8 mouse cellular contexts compared by ENCODE assay signal in genomic region chr11:109316921-109317320, GRCm38 (mm10). TPM values are rescaled to one million over a fixed set of nuclear protein-coding genes. Genes with fewer than 3 reads are reported as not detected.
A peak's percentile ranks its signal among the peaks of the same experiment; 100 is the strongest.
DNase-seq lines count a peak whose midpoint lies in the region; ATAC-seq and TF ChIP-seq lines count a peak whose summit lies in the region.

No protein-coding gene starts in this region.

- no peak overlapping the region for H3K4me3 ChIP-seq in hindbrain, embryonic 11.5 days (ENCODE audit: low read depth, low read length)
- no peak overlapping the region for H3K4me3 ChIP-seq in hindbrain, embryonic 12.5 days
- H3K4me3 ChIP-seq in embryonic fibroblast, embryonic 13.5 days (ENCODE audit: insufficient read depth, low read length): no peak overlapping the region
- no peak overlapping the region for H3K4me3 ChIP-seq in forebrain, embryonic 13.5 days

- TF ChIP-seq CTCF in embryonic fibroblast, embryonic 13.5 days (IDR thresholded peaks at IDR 0.05; ENCODE audit: borderline replicate concordance, insufficient read depth, low read length): peak; percentile 80; the same call in 1 of the 2 replicates

- no peaks in the 10 kb centered on the region for H3K9me3 ChIP-seq in hindbrain, embryonic 11.5 days (ENCODE audit: control insufficient read depth, low read length)
- H3K9me3 ChIP-seq in hindbrain, embryonic 12.5 days (replicated peaks): 0 out of 2 replicates have a peak, but pooled peaks cover 2% of the 10 kb centered on the region
- H3K9me3 ChIP-seq in forebrain, embryonic 13.5 days (replicated peaks): no peaks in the 10 kb centered on the region

- no peaks in the 10 kb centered on the region for H3K4me1 ChIP-seq in hindbrain, embryonic 11.5 days (replicated peaks; ENCODE audit: control insufficient read depth, insufficient read depth, low read length)
- H3K4me1 ChIP-seq in hindbrain, embryonic 12.5 days: no peaks in the 10 kb centered on the region
- no peaks in the 10 kb centered on the region for H3K4me1 ChIP-seq in embryonic fibroblast, embryonic 13.5 days (ENCODE audit: control insufficient read depth, insufficient read depth, low read length)
- H3K4me1 ChIP-seq in forebrain, embryonic 13.5 days: peaks cover 19% of the 10 kb centered on the region

- H3K27ac ChIP-seq in hindbrain, embryonic 11.5 days (ENCODE audit: low read depth, low read length): no peak overlapping the region
- H3K27ac ChIP-seq in hindbrain, embryonic 12.5 days: no peak overlapping the region
- no peak overlapping the region for H3K27ac ChIP-seq in embryonic fibroblast, embryonic 13.5 days (ENCODE audit: insufficient read depth, low read length)
- no peak overlapping the region for H3K27ac ChIP-seq in forebrain, embryonic 13.5 days

- H3K4me2 ChIP-seq in hindbrain, embryonic 11.5 days (replicated peaks; ENCODE audit: low read depth, low read length): no peak overlapping the region
- no peak overlapping the region for H3K4me2 ChIP-seq in hindbrain, embryonic 12.5 days (replicated peaks)
- no peak overlapping the region for H3K4me2 ChIP-seq in forebrain, embryonic 13.5 days

- ATAC-seq in hindbrain, embryonic 11.5 days (ENCODE audit: low FRiP score): no peak
- ATAC-seq in hindbrain, embryonic 12.5 days (ENCODE audit: low FRiP score): no peak
- no peak for ATAC-seq in forebrain, embryonic 13.5 days

- H3K36me3 ChIP-seq in hindbrain, embryonic 11.5 days (ENCODE audit: control insufficient read depth, insufficient read depth, low read length): no peaks in the 10 kb centered on the region
- H3K36me3 ChIP-seq in hindbrain, embryonic 12.5 days: no peaks in the 10 kb centered on the region
- no peaks in the 10 kb centered on the region for H3K36me3 ChIP-seq in forebrain, embryonic 13.5 days (ENCODE audit: poor library complexity, severe bottlenecking)

- TF ChIP-seq POLR2A in embryonic fibroblast, embryonic 13.5 days (IDR thresholded peaks at IDR 0.05; ENCODE audit: low read depth, low read length): no peak

- DNase-seq in hindbrain, embryonic 11.5 days (ENCODE audit: low spot score): peak; percentile 27
- DNase-seq in B cell, adult 2 months: peak; percentile 33 to 40
- peak; percentile 64 for DNase-seq in NIH3T3 (ENCODE audit: low read depth)
- peak; percentile 29 to 48 for DNase-seq in lung, adult 18-20 months
- DNase-seq in thymus, postnatal 0 days (ENCODE audit: low spot score): peak; percentile 46

- H3K9ac ChIP-seq in hindbrain, embryonic 11.5 days (ENCODE audit: low read depth, low read length): no peak overlapping the region
- no peak overlapping the region for H3K9ac ChIP-seq in hindbrain, embryonic 12.5 days
- H3K9ac ChIP-seq in forebrain, embryonic 13.5 days: no peak overlapping the region

- WGBS in hindbrain, embryonic 11.5 days: 42% methylated on average over 4 of the region's 4 CpGs
- WGBS in hindbrain, embryonic 12.5 days: 39% methylated on average over 4 of the region's 4 CpGs
- WGBS in forebrain, embryonic 13.5 days: 43% methylated on average over 4 of the region's 4 CpGs

- H3K27me3 ChIP-seq in hindbrain, embryonic 11.5 days (ENCODE audit: control insufficient read depth, insufficient read depth, low read length): peaks cover 2% of the 10 kb centered on the region; the same call in 1 of the 2 replicates
- peaks cover 14% of the 10 kb centered on the region; the same call in 1 of the 2 replicates for H3K27me3 ChIP-seq in hindbrain, embryonic 12.5 days
- peaks cover 31% of the 10 kb centered on the region for H3K27me3 ChIP-seq in forebrain, embryonic 13.5 days

RNA-seq across cellular contexts. Expression of gene Rgs9, which starts 19.0 kb away (rescaled TPM):
- polyA plus RNA-seq in hindbrain, embryonic 11.5 days (2014; fragmentation: Nextera tagmentation; extraction: Ambion mirVana): 1.7 and 2.4 TPM in 2 replicates
- polyA plus RNA-seq in hindbrain, embryonic 12.5 days (2016; fragmentation: Nextera tagmentation; extraction: Ambion mirVana): 3.3 and 4.5 TPM in 2 replicates
- 0.13 and 0.33 TPM in 2 replicates for polyA plus RNA-seq in embryonic fibroblast, embryonic 13.5 days (2011; ENCODE audit: insufficient read length, low read depth, missing spikeins)
- 0.66 and 1.5 TPM in 2 replicates for polyA plus RNA-seq in thymus, postnatal 0 days (2015; fragmentation: Nextera tagmentation; extraction: Ambion mirVana)
- 3.0 and 3.5 TPM in 2 replicates for polyA plus RNA-seq in forebrain, embryonic 13.5 days (2015; fragmentation: Nextera tagmentation; extraction: Ambion mirVana)

RNA-seq across cellular contexts. Expression of gene Gna13, which starts 45.7 kb away (rescaled TPM):
- polyA plus RNA-seq in hindbrain, embryonic 11.5 days (2014; fragmentation: Nextera tagmentation; extraction: Ambion mirVana): 20.6 and 25.2 TPM in 2 replicates
- polyA plus RNA-seq in hindbrain, embryonic 12.5 days (2016; fragmentation: Nextera tagmentation; extraction: Ambion mirVana): 21.9 and 22.9 TPM in 2 replicates
- polyA plus RNA-seq in embryonic fibroblast, embryonic 13.5 days (2011; ENCODE audit: insufficient read length, low read depth, missing spikeins): 38.0 and 41.3 TPM in 2 replicates
- 34.1 and 46.4 TPM in 2 replicates for polyA plus RNA-seq in thymus, postnatal 0 days (2015; fragmentation: Nextera tagmentation; extraction: Ambion mirVana)
- polyA plus RNA-seq in forebrain, embryonic 13.5 days (2015; fragmentation: Nextera tagmentation; extraction: Ambion mirVana): 16.3 and 16.8 TPM in 2 replicates
